Mouse (Mus musculus) liver, embryonic 14.5 days (tissue): ENCODE measurements around the gene Ift20.

Experiments
- CTCF ChIP-seq: IDR thresholded peaks from 2 replicates; pipeline ENCODE4 v1.5.1; 2016; ENCODE audit warnings: antibody characterized with exemption, low read depth, control low read depth
- EP300 ChIP-seq: IDR thresholded peaks from 2 replicates; pipeline ENCODE4 v1.6.1; 2016; ENCODE audit warnings: antibody characterized with exemption, low read depth

GRCm38 (mm10) chr11:78535376-78536079, 633 bp upstream of the Ift20 start:
- TF ChIP-seq CTCF, result no peak
- TF ChIP-seq EP300, result no peak
